Mouse (Mus musculus) limb, embryonic 15.5 days (tissue): ENCODE results near the gene Bco2. TPM values are rescaled to one million over a fixed set of nuclear protein-coding genes. Genes with fewer than 3 reads are reported as not detected.

ENCODE experiments used
- ATAC-seq: fragments of 200-750 bp; cut with Nextera tagmentation; 2 replicates; pipeline ENCODE4 v1.8.0; 2017; ENCODE audit warnings: low read depth, moderate TSS enrichment; ENCODE audit not compliant: insufficient number of reproducible peaks, low FRiP score, low TSS enrichment
- H3K27ac ChIP-seq: fragments of 300-500 bp; sonication (generic); 2 replicates; pipeline ENCODE4 v1.5.1; 2015; ENCODE audit warnings: moderate library complexity, mild to moderate bottlenecking, inconsistent platforms
- H3K27me3 ChIP-seq: fragments of 300-500 bp; sonication (generic); 2 replicates; pipeline ENCODE4 v1.6.1; 2015; ENCODE audit warnings: inconsistent platforms
- H3K36me3 ChIP-seq: fragments of 300-500 bp; sonication (generic); 2 replicates; pipeline ENCODE4 v1.6.1; 2015; ENCODE audit warnings: inconsistent platforms
- H3K4me1 ChIP-seq: fragments of 300-500 bp; sonication (generic); 2 replicates; pipeline ENCODE4 v1.6.1; 2015; ENCODE audit warnings: inconsistent platforms
- H3K4me2 ChIP-seq: fragments of 300-500 bp; sonication (generic); 2 replicates; pipeline ENCODE4 v1.6.1; 2015; ENCODE audit warnings: mild to moderate bottlenecking, inconsistent platforms
- H3K4me3 ChIP-seq: fragments of 300-500 bp; sonication (generic); 2 replicates; pipeline ENCODE4 v1.5.1; 2015; ENCODE audit warnings: mild to moderate bottlenecking, inconsistent platforms
- H3K9ac ChIP-seq: fragments of 300-500 bp; sonication (generic); 2 replicates; pipeline ENCODE4 v1.6.1; 2015; ENCODE audit warnings: inconsistent platforms
- H3K9me3 ChIP-seq: fragments of 300-500 bp; sonication (generic); 2 replicates; pipeline ENCODE4 v1.6.1; 2016; ENCODE audit warnings: inconsistent platforms
- WGBS: fragments of 180-500 bp; shearing (Covaris S2); methylation state at CpG from one replicate; pipeline ENCODE4 v1.1.7; 2015; 5-methylcytosine and 5-hydroxymethylcytosine counted together
- polyA plus RNA-seq: library from polyadenylated mRNA; unstranded; fragments of >200 nt; fragmentation: Nextera tagmentation; extraction: Ambion mirVana; gene quantifications from 2 replicates; pipeline ENCODE4 v1.2.1, GENCODE M21; 2015

Gene Bco2
- polyA plus RNA-seq, 1 experiment from 2014 or later, result 0.49 TPM

GRCm38 (mm10) chr9:50586955-50587354 is 32.0 kb upstream of the Bco2 start:
- Histone ChIP-seq H3K36me3 (no peaks in the 10 kb centered on the region), H3K4me1 (no peaks in the 10 kb centered on the region), H3K27me3 (no peaks in the 10 kb centered on the region), H3K9me3 (no peaks in the 10 kb centered on the region), H3K4me3 (no peak overlapping the region), H3K27ac (no peak overlapping the region), H3K4me2 (no peak overlapping the region), H3K9ac (no peak overlapping the region)
- no peak for ATAC-seq
- 80% methylated on average over 4 of the region's 4 CpGs for WGBS

GRCm38 (mm10) chr9:50585145-50585818 is 30.3 kb upstream of the Bco2 start:
- Histone ChIP-seq H3K36me3 (no peaks in the 10 kb centered on the region), H3K4me2 (no peak overlapping the region), H3K4me1 (no peaks in the 10 kb centered on the region), H3K27ac (no peak overlapping the region), H3K27me3 (no peaks in the 10 kb centered on the region), H3K4me3 (no peak overlapping the region), H3K9ac (no peak overlapping the region), H3K9me3 (no peaks in the 10 kb centered on the region)
- no peak for ATAC-seq
- 58% methylated on average over 6 of the region's 6 CpGs for WGBS

DNA sequence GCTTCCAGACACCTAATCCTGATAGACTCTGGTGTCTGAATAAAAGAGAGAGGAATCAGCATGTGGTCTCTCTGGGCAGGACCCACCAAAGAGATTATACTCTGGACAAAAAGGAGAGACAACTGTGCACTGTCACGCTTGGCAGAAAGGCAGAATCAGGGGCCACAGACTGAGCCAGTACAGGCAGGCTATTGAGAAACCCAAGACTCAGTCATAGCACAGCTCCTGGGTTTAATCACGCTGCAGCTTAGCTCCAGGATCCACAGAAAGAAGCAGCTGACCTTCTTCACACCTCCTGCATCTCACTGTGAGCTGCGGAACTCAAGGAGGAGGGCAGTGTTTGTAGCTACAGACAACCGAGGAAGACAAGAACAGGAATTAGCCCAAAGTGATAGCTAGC is 25.4 kb upstream of the Bco2 start:
- no peak overlapping the region for H3K4me3 ChIP-seq
- ATAC-seq, result no peak
- H3K9me3 ChIP-seq, result no peaks in the 10 kb centered on the region
- whole genome bisulfite sequencing, result 48% methylated on average over 4 of the region's 4 CpGs
- H3K9ac ChIP-seq, result no peak overlapping the region
- no peak overlapping the region for H3K4me2 ChIP-seq
- no peaks in the 10 kb centered on the region for H3K4me1 ChIP-seq
- H3K36me3 ChIP-seq, result no peaks in the 10 kb centered on the region
- H3K27ac ChIP-seq, result no peak overlapping the region
- H3K27me3 ChIP-seq, result no peaks in the 10 kb centered on the region

DNA sequence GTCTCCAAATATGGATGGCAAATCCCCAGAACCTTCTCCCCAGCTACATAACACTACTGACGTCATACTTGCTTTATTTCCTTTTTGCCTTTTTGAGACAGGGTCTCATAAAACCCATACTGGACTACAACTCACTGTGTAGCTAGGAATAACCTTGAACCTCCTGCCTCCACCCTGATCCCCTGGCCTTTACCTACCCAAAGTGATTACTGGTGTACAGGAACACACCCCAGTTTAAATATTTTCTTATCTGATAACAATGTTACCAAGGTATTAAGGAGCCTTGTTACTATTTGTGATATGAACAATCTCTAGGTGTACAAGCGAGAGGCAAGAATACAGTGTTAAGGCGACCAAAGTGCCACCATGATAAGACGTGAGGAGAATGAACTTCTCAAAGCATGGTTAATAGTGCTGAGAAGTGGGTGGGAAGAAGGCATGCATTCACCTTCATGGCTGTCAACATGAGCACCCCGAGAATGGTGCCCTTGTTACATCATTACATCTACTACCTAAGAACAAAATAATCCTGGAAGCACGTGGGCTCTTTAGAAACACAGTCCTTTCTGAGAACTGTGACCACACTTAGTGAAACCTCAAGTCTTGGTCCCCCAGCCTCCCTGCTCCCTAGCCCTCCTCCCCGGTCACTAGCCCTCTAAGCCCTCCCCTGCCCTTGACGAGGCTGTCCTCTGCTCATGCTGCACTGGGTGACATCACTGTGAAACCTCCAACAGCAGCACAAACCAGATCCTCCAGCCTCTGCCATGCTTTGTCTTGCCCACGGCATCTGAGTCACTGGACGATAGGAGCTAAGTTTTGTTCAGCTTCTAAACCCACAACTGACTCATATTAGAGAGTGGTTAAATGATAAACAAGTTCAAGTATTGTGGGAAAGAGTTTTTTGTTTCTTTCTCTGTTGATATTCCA is 14.9 kb upstream of the Bco2 start:
- H3K4me3 ChIP-seq, result no peak overlapping the region
- ATAC-seq, result no peak
- H3K4me1 ChIP-seq, result no peaks in the 10 kb centered on the region
- H3K9ac ChIP-seq, result no peak overlapping the region
- 68% methylated on average over 10 of the region's 10 CpGs for WGBS
- H3K27me3 ChIP-seq, result no peaks in the 10 kb centered on the region
- H3K9me3 ChIP-seq, result no peaks in the 10 kb centered on the region
- no peaks in the 10 kb centered on the region for H3K36me3 ChIP-seq
- H3K4me2 ChIP-seq, result no peak overlapping the region
- no peak overlapping the region for H3K27ac ChIP-seq

DNA sequence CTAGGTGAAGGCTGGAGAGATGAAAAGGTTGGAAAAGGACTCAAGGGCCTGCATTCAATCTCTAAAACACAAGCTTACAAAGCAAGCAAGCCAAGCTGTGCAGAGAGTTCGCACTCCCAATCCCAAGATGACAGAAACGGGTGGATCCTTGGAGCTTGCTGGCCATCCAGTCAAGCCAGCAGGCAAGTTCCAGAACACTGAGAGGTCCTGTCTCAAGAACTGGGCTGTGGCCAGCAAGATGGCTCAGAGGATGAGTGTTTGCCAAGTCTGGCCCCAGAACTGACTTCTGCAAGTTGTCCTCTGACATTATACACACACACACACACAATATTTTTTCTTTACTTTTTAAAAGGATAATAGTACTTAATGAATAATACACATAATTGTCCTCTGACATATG is 12.9 kb upstream of the Bco2 start:
- WGBS, result 71% methylated on average over 2 of the region's 2 CpGs
- no peaks in the 10 kb centered on the region for H3K27me3 ChIP-seq
- H3K9me3 ChIP-seq, result no peaks in the 10 kb centered on the region
- H3K9ac ChIP-seq, result no peak overlapping the region
- H3K4me1 ChIP-seq, result no peaks in the 10 kb centered on the region
- H3K4me3 ChIP-seq, result no peak overlapping the region
- no peak overlapping the region for H3K4me2 ChIP-seq
- ATAC-seq, result no peak
- H3K36me3 ChIP-seq, result no peaks in the 10 kb centered on the region
- no peak overlapping the region for H3K27ac ChIP-seq

- no peaks in the 10 kb centered on the region for H3K9me3 ChIP-seq
- H3K9ac ChIP-seq, result no peak overlapping the region
- H3K4me1 ChIP-seq, result no peaks in the 10 kb centered on the region
- H3K27ac ChIP-seq, result no peak overlapping the region
- ATAC-seq, result no peak
- no peaks in the 10 kb centered on the region for H3K27me3 ChIP-seq
- no peak overlapping the region for H3K4me2 ChIP-seq
- no peak overlapping the region for H3K4me3 ChIP-seq
- no peaks in the 10 kb centered on the region for H3K36me3 ChIP-seq
- 76% methylated on average over 4 of the region's 4 CpGs for WGBS
These were observed 12.4 kb upstream of the Bco2 start for GRCm38 (mm10) chr9:50567372-50567771.

- no peaks in the 10 kb centered on the region for H3K4me1 ChIP-seq
- H3K27me3 ChIP-seq, result no peaks in the 10 kb centered on the region
- H3K27ac ChIP-seq, result no peak overlapping the region
- 84% methylated on average over 4 of the region's 4 CpGs for WGBS
- H3K9me3 ChIP-seq, result no peaks in the 10 kb centered on the region
- H3K36me3 ChIP-seq, result no peaks in the 10 kb centered on the region
- H3K4me2 ChIP-seq, result no peak overlapping the region
- ATAC-seq, result no peak
- H3K9ac ChIP-seq, result no peak overlapping the region
- H3K4me3 ChIP-seq, result no peak overlapping the region
These were observed 11.0 kb upstream of the Bco2 start for GRCm38 (mm10) chr9:50565940-50566339.

GRCm38 (mm10) chr9:50565173-50565572 is 10.2 kb upstream of the Bco2 start:
- Histone ChIP-seq H3K27me3 (no peaks in the 10 kb centered on the region), H3K9ac (no peak overlapping the region), H3K4me1 (no peaks in the 10 kb centered on the region), H3K36me3 (no peaks in the 10 kb centered on the region), H3K9me3 (no peaks in the 10 kb centered on the region), H3K4me2 (no peak overlapping the region), H3K27ac (no peak overlapping the region), H3K4me3 (no peak overlapping the region)
- 73% methylated on average over 7 of the region's 7 CpGs for WGBS
- no peak for ATAC-seq

- Histone ChIP-seq H3K4me1 (no peaks in the 10 kb centered on the region), H3K36me3 (no peaks in the 10 kb centered on the region), H3K4me3 (no peak overlapping the region), H3K9me3 (no peaks in the 10 kb centered on the region), H3K27me3 (no peaks in the 10 kb centered on the region), H3K4me2 (no peak overlapping the region), H3K27ac (no peak overlapping the region), H3K9ac (no peak overlapping the region)
- 68% methylated on average over 2 of the region's 2 CpGs for WGBS
- no peak for ATAC-seq
These were observed 7.0 kb upstream of the Bco2 start for GRCm38 (mm10) chr9:50561918-50562360.

DNA sequence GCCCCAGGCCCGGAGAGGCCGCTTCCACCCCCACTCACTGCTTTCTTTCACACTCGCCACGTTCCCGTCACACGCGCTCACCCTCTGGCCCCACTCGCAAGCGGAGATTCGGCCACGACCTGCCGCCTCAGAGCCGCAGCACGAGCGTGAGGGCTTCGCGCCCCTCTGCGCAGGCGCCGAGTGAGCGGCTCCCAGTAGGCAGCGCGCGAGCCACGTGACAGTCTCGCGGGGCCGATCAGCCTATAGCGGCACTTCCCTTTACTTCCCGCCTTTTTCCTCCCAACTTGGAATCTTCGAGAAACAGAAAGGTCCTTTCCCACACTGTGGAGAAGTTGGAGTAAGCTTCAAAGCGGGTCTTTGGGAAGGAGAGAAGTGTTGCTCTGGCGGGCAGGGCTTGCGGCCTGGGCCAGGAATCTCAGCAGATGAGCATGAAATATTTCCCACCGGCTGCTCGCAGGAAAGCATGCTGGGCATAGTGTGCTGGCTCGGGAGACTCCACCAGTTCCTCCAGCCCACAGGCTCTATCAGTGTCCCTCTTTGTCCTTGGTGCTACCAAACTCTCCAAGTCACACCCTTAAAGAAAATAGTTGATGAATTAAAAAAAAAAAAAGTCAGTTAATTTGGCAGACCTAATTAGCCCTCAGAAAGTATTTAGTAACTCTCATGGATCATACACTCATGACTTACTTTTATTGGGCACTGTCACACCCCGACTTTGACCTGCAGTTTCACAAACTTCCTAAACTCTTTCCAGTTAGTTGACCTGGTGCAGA is 6.3 kb upstream of the Bco2 start, which contains the start of gene Tex12:
Gene Tex12 (minus strand): TSS at position 181 of the 773 bp plus-strand sequence.
- Histone ChIP-seq H3K4me2 (no peak within 1 kb of the TSS), H3K4me3 (no peak within 1 kb of the TSS), H3K27me3 (no peaks in the 10 kb centered on the region), H3K9ac (no peak within 1 kb of the TSS), H3K4me1 (no peaks in the 10 kb centered on the region), H3K27ac (no peak within 1 kb of the TSS), H3K36me3 (no peaks in the 10 kb centered on the region), H3K9me3 (no peaks in the 10 kb centered on the region)
- ATAC-seq, result no peak
- 89% methylated on average over 38 of the region's 38 CpGs for WGBS

DNA sequence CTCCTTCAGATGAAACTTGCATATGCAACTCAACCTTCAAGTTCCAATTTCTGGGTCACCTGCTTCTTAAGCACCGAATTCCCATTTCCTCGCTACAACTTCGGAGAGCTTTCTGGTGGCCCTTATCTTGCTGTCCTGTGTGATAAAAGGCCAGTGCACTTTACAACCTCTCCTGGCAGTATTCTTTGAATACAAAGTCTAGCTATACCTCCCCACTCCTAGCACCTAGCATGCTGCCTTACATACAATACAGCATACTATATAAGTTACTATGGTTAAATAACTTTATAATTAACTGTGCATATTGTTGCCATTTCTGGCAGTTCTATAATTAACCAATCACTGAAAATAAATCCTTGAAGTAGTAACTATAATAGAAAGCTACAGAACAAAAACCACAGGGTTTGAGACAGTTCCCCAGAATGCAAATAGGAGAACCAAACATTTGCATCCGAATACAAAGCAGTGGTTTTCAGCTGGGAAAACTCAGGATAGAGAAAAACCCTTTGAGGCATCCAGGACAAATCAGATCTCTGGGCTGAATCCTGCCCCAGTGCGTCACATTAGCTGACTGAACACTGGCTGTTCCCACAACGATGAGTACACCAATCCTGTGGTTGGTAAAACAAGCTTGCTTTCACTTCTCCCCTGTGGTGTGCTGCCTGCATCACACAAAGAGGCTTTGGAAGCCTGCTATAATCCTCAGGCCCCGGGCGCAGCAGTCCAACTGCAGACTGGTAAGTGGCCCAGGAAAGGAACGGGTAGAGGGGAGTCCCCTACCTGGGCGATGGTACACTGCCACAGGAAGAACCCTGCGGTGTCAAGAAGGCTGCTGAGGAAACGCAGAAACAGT is 514 bp downstream of the Bco2 start, which contains the start of gene Il18:
Gene Il18 (plus strand): TSS at position 587 of the 853 bp plus-strand sequence.
- no peaks in the 10 kb centered on the region for H3K9me3 ChIP-seq
- no peak for ATAC-seq
- H3K4me2 ChIP-seq, result peak within 1 kb of the TSS; percentile 25; the same call in 1 of the 2 replicates
- H3K27ac ChIP-seq, result no peak within 1 kb of the TSS
- H3K36me3 ChIP-seq, result no peaks in the 10 kb centered on the region
- H3K4me1 ChIP-seq, result 0 out of 2 replicates have a peak, but pooled peaks cover 2% of the 10 kb centered on the region
- H3K27me3 ChIP-seq, result no peaks in the 10 kb centered on the region
- 33% methylated on average over 12 of the region's 12 CpGs for WGBS
- no peak within 1 kb of the TSS for H3K9ac ChIP-seq
- H3K4me3 ChIP-seq, result no peak within 1 kb of the TSS
